Mouse (Mus musculus): Measurements from ENCODE around the gene Spcs2. TPM values are rescaled to one million over a fixed set of nuclear protein-coding genes. Genes with fewer than 3 reads are reported as not detected.

Gene Spcs2
- polyA plus RNA-seq, 1 experiment from 2014 or later: 491 TPM

Other genes starting within 250 kb of the Spcs2 start
- 1.4 and 1.6 TPM in 2 replicates for gene Tpbgl, start 236.4 kb downstream of the Spcs2 start, polyA plus RNA-seq (2015; fragmentation: Nextera tagmentation; extraction: Ambion mirVana)
- gene Slco2b1, start 152.1 kb downstream of the Spcs2 start, polyA plus RNA-seq (2015; fragmentation: Nextera tagmentation; extraction: Ambion mirVana): 11.3 and 13.9 TPM in 2 replicates
- gene Olfr520, start 133.2 kb downstream of the Spcs2 start, polyA plus RNA-seq (2015; fragmentation: Nextera tagmentation; extraction: Ambion mirVana): not detected in 2 replicates
- not detected in 2 replicates for gene Olfr521, start 100.0 kb downstream of the Spcs2 start, polyA plus RNA-seq (2015; fragmentation: Nextera tagmentation; extraction: Ambion mirVana)
- 15.1 and 15.3 TPM in 2 replicates for gene Neu3, start 35.0 kb downstream of the Spcs2 start, polyA plus RNA-seq (2015; fragmentation: Nextera tagmentation; extraction: Ambion mirVana)
- 9.4 and 13.8 TPM in 2 replicates for gene Xrra1, start 4.3 kb downstream of the Spcs2 start, polyA plus RNA-seq (2015; fragmentation: Nextera tagmentation; extraction: Ambion mirVana)
- 5.0 and 7.0 TPM in 2 replicates for gene Rnf169, start 117.0 kb upstream of the Spcs2 start, polyA plus RNA-seq (2015; fragmentation: Nextera tagmentation; extraction: Ambion mirVana)
- 0.08 TPM in 1 of 2 replicates, not detected in the other for gene Chrdl2, start 142.7 kb upstream of the Spcs2 start, polyA plus RNA-seq (2015; fragmentation: Nextera tagmentation; extraction: Ambion mirVana)

All from thymus, postnatal 0 days (tissue).